Mouse (Mus musculus): ENCODE results near the gene Rhox4e.
"Not testable (repeated sequence)": the region's sequence is repeated elsewhere in the genome, so short reads cannot be mapped to it uniquely, and the experiment has no call there.

Gene Rhox4e

GRCm38 (mm10) chrX:37557112-37557511, at the start of gene Rhox4e:
Rhox4e (plus strand) TSS chrX:37557412.
- in situ Hi-C loops (cut with MboI, MseI) = not testable (repeated sequence)

DNA sequence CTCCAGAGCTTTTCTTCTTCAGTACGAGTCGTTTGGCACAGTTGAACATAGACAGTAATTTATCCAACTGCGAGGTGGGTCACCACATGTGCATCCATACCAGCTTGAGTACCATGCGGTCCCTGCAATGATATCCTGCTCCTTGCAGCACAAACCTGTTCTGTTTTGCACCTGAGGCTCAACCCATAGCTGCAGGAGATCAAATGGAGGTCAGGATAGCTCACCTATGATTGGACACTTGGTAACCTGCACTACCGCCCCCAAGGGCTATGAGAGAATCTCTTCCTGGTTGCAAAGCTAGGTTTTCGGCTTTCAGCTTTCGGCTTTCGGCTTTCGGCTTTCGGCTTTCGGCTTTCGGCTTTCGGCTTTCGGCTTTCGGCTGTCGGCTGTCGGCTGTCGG, 43.2 kb upstream of the Rhox4e start, which contains the start of gene Rhox4d:
TSS of gene Rhox4d (plus strand) at position 301 of the 400 bp plus-strand sequence.
- in situ Hi-C loops (cut with MboI, MseI) = not testable (repeated sequence)

DNA sequence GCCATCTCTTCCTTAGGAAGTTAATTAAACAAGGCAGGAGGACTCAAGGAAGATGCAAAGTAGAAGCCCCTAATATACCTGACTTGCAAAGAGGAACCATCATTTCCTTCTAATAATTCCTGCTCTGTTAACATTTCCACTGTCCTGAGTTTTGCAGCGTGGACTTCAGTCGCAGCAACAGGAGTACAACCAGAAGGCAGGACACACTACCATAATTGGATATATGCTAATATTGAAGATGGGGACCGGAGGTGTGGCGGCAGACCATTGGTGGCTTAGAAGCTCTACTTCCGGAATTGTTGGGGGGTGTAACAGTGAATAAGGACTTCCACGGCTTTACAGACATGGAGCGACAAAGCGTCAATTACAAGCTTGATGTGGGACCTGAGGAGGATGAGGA, 27.1 kb upstream of the Rhox4e start, which contains the start of gene Rhox2e:
TSS of gene Rhox2e (plus strand) at position 301 of the 400 bp plus-strand sequence.
- in situ Hi-C loops (cut with MboI, MseI) = loop anchor here (10.0 kb wide), 1 partner anchor 285 kb away; the partner anchor contains the start of genes Rhox2a and Rhox3a

GRCm38 (mm10) chrX:37541719-37542118, 15.5 kb upstream of the Rhox4e start, which contains the start of gene Rhox3e:
Rhox3e (plus strand) TSS chrX:37542019.
- in situ Hi-C loops (cut with MboI, MseI) = loop anchor here (5.0 kb wide), 1 partner anchor 36 kb away; no protein-coding TSS in a partner anchor

DNA sequence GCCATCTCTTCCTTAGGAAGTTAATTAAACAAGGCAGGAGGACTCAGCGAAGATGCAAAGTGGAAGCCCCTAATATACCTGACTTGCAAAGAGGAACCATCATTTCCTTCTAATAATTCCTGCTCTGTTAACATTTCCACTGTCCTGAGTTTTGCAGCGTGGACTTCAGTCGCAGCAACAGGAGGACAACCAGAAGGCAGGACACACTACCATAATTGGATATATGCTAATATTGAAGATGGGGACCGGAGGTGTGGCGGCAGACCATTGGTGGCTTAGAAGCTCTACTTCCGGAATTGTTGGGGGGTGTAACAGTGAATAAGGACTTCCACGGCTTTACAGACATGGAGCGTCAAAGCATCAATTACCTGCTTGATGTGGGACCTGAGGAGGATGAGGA, 13.9 kb downstream of the Rhox4e start, which contains the start of gene Rhox2f:
TSS of gene Rhox2f (plus strand) at position 301 of the 400 bp plus-strand sequence.
- in situ Hi-C loops (cut with MboI, MseI) = not testable (repeated sequence)

DNA sequence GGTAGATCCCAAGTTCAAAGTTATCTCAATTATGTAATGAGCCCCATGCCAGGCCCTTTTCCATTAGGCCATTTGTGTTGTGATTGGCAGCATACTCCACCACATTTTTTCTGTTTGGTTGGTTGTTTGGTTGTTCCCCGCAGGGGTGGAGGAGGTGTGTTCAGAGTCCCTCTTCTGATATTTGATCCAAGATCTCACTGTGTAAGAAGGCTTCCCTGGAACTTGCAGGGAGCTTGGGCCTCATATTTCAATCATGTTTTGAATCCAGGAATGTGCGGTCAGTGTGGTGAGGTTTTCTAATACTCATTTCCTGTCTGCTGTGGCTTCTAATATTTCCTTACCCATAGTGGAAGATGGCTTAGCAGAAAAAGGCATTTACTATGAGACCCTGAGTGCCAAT, 15.4 kb downstream of the Rhox4e start:
- in situ Hi-C loops (cut with MboI, MseI) = not testable (repeated sequence)

DNA sequence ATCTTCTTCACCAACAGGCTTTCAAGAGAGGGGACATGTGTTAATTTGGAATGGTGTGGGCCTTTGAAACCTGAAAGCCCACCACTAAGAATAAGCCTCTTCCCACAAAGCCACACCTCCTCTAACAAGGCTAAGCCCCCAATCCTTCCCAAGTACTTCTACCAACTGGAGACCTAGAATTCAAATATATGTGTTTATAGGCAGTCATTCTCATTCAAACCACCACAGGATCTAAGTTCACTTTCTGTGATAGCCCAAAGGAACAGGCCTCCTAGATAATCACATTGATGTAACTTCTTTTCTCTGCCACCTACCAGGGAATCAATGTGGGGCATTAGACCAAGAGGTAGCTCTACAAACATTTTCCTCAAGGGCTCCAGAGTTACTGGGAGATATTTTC, 23.5 kb downstream of the Rhox4e start, which contains the start of gene Rhox3f:
TSS of gene Rhox3f (plus strand) at position 301 of the 400 bp plus-strand sequence.
- in situ Hi-C loops (cut with MboI, MseI) = not testable (repeated sequence)

GRCm38 (mm10) chrX:37607604-37608003, 50.4 kb downstream of the Rhox4e start, which contains the start of gene Rhox4f:
Rhox4f (minus strand) TSS chrX:37607704.
- in situ Hi-C loops (cut with MboI, MseI) = not testable (repeated sequence)

Data from regulatory T cell (primary cell).